Mouse (Mus musculus) forebrain, embryonic 12.5 days (tissue): ENCODE measurements around the gene Gm13276. TPM values are rescaled to one million over a fixed set of nuclear protein-coding genes. Genes with fewer than 3 reads are reported as not detected.

ENCODE experiments used
- polyA plus RNA-seq: library from polyadenylated mRNA; unstranded; fragments of >200 nt; fragmentation: Nextera tagmentation; extraction: Ambion mirVana; gene quantifications from 2 replicates; pipeline ENCODE4 v1.2.1, GENCODE M21; 2016

The Gm13276 gene
- polyA plus RNA-seq, 1 experiment from 2014 or later: not detected

Other genes starting within 250 kb of the Gm13276 start
- gene Ifna15, start 227.5 kb upstream of the Gm13276 start, polyA plus RNA-seq: not detected in 2 replicates
- not detected in 2 replicates for gene Ifna14, start 213.9 kb upstream of the Gm13276 start, polyA plus RNA-seq
- not detected in 2 replicates for gene Ifna9, start 193.3 kb upstream of the Gm13276 start, polyA plus RNA-seq
- gene Ifna12, start 182.3 kb upstream of the Gm13276 start, polyA plus RNA-seq: not detected in 2 replicates
- not detected in 2 replicates for gene C87499, start 151.3 kb upstream of the Gm13276 start, polyA plus RNA-seq
- gene Ifna13, start 141.2 kb upstream of the Gm13276 start, polyA plus RNA-seq: not detected in 2 replicates
- gene Ifna16, start 108.8 kb upstream of the Gm13276 start, polyA plus RNA-seq: not detected in 2 replicates
- not detected in 2 replicates for gene Ifna2, start 101.8 kb upstream of the Gm13276 start, polyA plus RNA-seq
- gene Ifnab, start 94.3 kb upstream of the Gm13276 start, polyA plus RNA-seq: not detected in 2 replicates
- gene Gm26566, start 63.9 kb upstream of the Gm13276 start, polyA plus RNA-seq: 1.6 and 2.4 TPM in 2 replicates
- 142 and 149 TPM in 2 replicates for gene Klhl9, start 63.2 kb upstream of the Gm13276 start, polyA plus RNA-seq
- not detected in 2 replicates for gene Gm13271, start 30.8 kb upstream of the Gm13276 start, polyA plus RNA-seq
- gene Gm13283, start 25.6 kb upstream of the Gm13276 start, polyA plus RNA-seq: 0.15 and 0.18 TPM in 2 replicates
- 0.55 TPM in 1 of 2 replicates, not detected in the other for gene Gm13290, start 11.9 kb upstream of the Gm13276 start, polyA plus RNA-seq
- gene Gm13289, start 8.8 kb upstream of the Gm13276 start, polyA plus RNA-seq: not detected in 2 replicates
- gene Gm13272, start 5.9 kb upstream of the Gm13276 start, polyA plus RNA-seq: not detected in 2 replicates
- gene Ifnz, start 3.6 kb upstream of the Gm13276 start, polyA plus RNA-seq: not detected in 2 replicates
- gene Gm13277, start 2.9 kb downstream of the Gm13276 start, polyA plus RNA-seq: not detected in 2 replicates
- gene Gm13278, start 5.8 kb downstream of the Gm13276 start, polyA plus RNA-seq: not detected in 2 replicates
- gene Gm13275, start 8.8 kb downstream of the Gm13276 start, polyA plus RNA-seq: not detected in 2 replicates
- gene Gm13279, start 11.7 kb downstream of the Gm13276 start, polyA plus RNA-seq: not detected in 2 replicates
- gene Gm13285, start 14.0 kb downstream of the Gm13276 start, polyA plus RNA-seq: 0.29 TPM in 1 of 2 replicates, not detected in the other
- gene Gm13287, start 17.5 kb downstream of the Gm13276 start, polyA plus RNA-seq: not detected in 2 replicates
- gene Gm13288, start 19.8 kb downstream of the Gm13276 start, polyA plus RNA-seq: 0.15 TPM in 1 of 2 replicates, not detected in the other
- not detected in 2 replicates for gene Ifna7, start 30.5 kb downstream of the Gm13276 start, polyA plus RNA-seq
- not detected in 2 replicates for gene Ifna11, start 34.2 kb downstream of the Gm13276 start, polyA plus RNA-seq
- gene Ifna6, start 41.7 kb downstream of the Gm13276 start, polyA plus RNA-seq: not detected in 2 replicates
- gene Ifna5, start 49.8 kb downstream of the Gm13276 start, polyA plus RNA-seq: not detected in 2 replicates
- gene Ifna4, start 56.2 kb downstream of the Gm13276 start, polyA plus RNA-seq: not detected in 2 replicates
- gene Ifna1, start 64.4 kb downstream of the Gm13276 start, polyA plus RNA-seq: not detected in 2 replicates
- not detected in 2 replicates for gene Ifne, start 94.5 kb downstream of the Gm13276 start, polyA plus RNA-seq